Mouse (Mus musculus) limb, embryonic 10.5 days (tissue): ENCODE data around the gene Klk8. TPM values are rescaled to one million over a fixed set of nuclear protein-coding genes. Genes with fewer than 3 reads are reported as not detected.

Source experiments
- DNase-seq: peaks from one replicate; pipeline ENCODE4 v3.0.0-alpha.2; 2017; ENCODE audit warnings: low spot score
- H3K27ac ChIP-seq: fragments of 300-500 bp; sonication (generic); 2 replicates; pipeline ENCODE4 v1.5.1; 2016; ENCODE audit warnings: mild to moderate bottlenecking
- H3K27me3 ChIP-seq: fragments of 300-500 bp; sonication (generic); 2 replicates; pipeline ENCODE4 v1.6.1; 2016; ENCODE audit warnings: low read depth, mild to moderate bottlenecking; ENCODE audit not compliant: poor library complexity, severe bottlenecking
- H3K36me3 ChIP-seq: fragments of 300-500 bp; sonication (generic); 2 replicates; pipeline ENCODE4 v1.6.1; 2016; ENCODE audit warnings: mild to moderate bottlenecking, moderate library complexity
- H3K4me1 ChIP-seq: fragments of 300-500 bp; sonication (generic); 2 replicates; pipeline ENCODE4 v1.6.1; 2016
- H3K4me3 ChIP-seq: fragments of 300-500 bp; sonication (generic); 2 replicates; pipeline ENCODE4 v1.5.1; 2016; ENCODE audit warnings: mild to moderate bottlenecking, moderate library complexity
- H3K9me3 ChIP-seq: fragments of 300-500 bp; sonication (generic); replicated peaks from 2 replicates; pipeline ENCODE4 v1.6.1; 2016; ENCODE audit warnings: mild to moderate bottlenecking
- WGBS: fragments of 180-500 bp; shearing (Covaris S2); methylation state at CpG from one replicate; pipeline ENCODE4 v1.1.7; 2016; 5-methylcytosine and 5-hydroxymethylcytosine counted together
- polyA plus RNA-seq: library from polyadenylated mRNA; unstranded; fragments of >200 nt; fragmentation: Nextera tagmentation; extraction: Ambion mirVana; gene quantifications from 2 replicates; pipeline ENCODE4 v1.2.1, GENCODE M21; 2016

The Klk8 gene
- polyA plus RNA-seq, 1 experiment from 2014 or later = 13.7 TPM

DNA sequence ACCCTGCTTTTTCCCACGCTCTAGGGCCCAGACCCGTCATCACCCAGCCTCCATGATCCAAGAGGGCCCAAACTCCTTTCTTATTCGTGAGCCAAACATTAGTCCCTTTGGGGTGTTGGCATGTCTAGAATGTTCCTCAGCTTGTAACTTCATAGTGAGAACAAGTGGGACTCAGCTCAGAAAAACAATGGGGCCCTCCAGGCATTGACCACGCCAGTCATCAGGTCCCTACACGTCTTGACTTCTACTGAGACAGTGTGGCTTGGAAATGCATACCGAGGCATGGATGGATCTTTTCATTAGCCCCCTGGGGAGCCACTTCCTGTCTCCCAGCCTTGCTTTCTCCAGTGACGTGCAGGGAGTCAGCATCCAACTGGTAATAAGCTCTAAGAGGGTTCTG is 2.5 kb downstream of the Klk8 start:
- H3K27me3 ChIP-seq = peaks cover 41% of the 10 kb centered on the region
- H3K27ac ChIP-seq = no peak overlapping the region
- no peaks in the 10 kb centered on the region for H3K36me3 ChIP-seq
- peaks cover 16% of the 10 kb centered on the region for H3K4me1 ChIP-seq
- H3K9me3 ChIP-seq = no peaks in the 10 kb centered on the region
- no peak overlapping the region for H3K4me3 ChIP-seq
- 74% methylated on average over 7 of the region's 7 CpGs for WGBS
- DNase-seq = no peak

DNA sequence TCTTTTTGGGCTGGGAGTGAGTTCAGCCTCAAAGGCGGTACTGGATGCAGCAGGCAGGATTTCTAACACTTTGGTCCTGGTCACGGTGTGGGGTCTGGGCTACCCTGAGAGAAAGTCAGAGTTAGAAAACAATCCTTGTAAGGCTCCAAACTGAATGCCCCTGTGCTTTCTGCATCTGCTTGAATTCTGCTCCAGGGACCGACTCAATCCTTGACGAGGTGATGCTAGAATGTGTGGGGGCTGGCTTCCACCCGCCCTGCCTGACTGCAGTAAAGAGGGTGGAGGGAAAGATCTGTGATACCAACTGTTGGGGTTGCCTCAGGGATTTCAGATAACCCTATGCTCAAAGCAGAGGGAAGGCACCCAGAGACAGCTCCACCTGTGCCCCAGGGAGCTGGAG is 13.6 kb downstream of the Klk8 start, which contains the start of gene Klk7:
Gene Klk7, plus strand, starts transcription at position 301 of the 400 bp plus-strand sequence.
- Histone ChIP-seq H3K27me3 (no peaks in the 10 kb centered on the region), H3K27ac (no peak within 1 kb of the TSS), H3K9me3 (no peaks in the 10 kb centered on the region), H3K36me3 (no peaks in the 10 kb centered on the region), H3K4me1 (no peaks in the 10 kb centered on the region), H3K4me3 (no peak within 1 kb of the TSS)
- WGBS = 39% methylated on average over 5 of the region's 5 CpGs
- DNase-seq = no peak

DNA sequence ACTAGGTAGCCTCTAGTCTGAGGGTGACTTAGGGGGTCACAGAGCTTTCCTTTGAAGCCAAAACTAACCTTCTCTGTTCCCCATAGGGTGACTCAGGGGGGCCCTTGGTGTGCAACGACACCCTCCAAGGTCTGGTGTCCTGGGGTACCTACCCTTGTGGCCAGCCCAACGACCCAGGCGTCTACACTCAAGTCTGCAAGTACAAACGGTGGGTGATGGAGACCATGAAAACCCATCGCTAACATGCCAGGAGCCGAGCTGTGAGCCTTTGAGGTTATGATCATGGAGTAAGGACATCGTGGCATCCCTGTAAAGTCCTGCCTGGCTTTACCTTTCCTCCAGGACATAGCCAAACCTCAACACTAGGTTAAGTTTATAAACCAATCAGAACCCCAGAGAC is 17.8 kb downstream of the Klk8 start:
- H3K27me3 ChIP-seq = no peaks in the 10 kb centered on the region
- 88% methylated on average over 7 of the region's 7 CpGs for WGBS
- no peaks in the 10 kb centered on the region for H3K4me1 ChIP-seq
- no peaks in the 10 kb centered on the region for H3K36me3 ChIP-seq
- no peak for DNase-seq
- no peak overlapping the region for H3K27ac ChIP-seq
- H3K9me3 ChIP-seq = no peaks in the 10 kb centered on the region
- no peak overlapping the region for H3K4me3 ChIP-seq

DNA sequence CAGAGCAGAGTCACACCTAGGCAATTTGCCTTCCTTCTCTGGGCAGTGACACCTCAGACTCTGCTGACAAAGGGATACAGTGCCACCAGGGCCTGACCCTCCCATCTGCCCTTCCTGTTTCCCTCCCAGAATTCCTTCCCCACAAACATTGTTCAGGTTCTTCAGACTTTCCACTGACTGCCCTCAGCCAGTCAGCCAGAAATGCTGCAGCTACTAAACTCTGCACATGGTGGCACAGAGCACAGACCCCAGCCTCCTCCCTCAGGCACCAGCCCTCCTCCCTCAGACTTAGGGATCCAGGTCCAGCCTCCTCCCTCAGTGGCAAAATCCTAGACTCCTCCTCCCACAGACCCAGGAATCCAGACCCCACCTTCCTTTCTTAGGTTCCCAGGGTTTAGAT is 19.4 kb downstream of the Klk8 start:
- Histone ChIP-seq H3K27me3 (no peaks in the 10 kb centered on the region), H3K9me3 (no peaks in the 10 kb centered on the region), H3K36me3 (no peaks in the 10 kb centered on the region), H3K27ac (no peak overlapping the region), H3K4me3 (no peak overlapping the region), H3K4me1 (no peaks in the 10 kb centered on the region)
- DNase-seq = no peak

DNA sequence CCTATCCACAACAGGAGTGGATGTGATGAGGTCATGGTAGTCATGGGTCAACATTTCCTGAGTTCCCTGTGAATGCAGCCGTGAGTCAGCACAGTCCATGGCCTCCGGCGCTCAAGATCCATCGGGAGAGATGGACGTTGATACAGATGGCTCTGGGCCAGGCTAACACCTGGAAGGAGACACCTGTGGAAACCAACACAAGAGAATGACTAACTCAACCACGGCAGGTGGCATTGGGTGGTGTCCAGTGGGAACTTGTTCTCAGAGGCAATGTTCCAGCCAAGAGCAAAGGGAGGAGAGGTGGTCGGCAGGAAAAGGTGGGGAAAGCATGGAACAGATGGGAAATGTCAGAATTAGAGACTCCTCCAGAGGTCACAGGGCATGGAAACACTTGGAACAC is 24.2 kb downstream of the Klk8 start:
- WGBS = 94% methylated on average over 7 of the region's 7 CpGs
- H3K4me3 ChIP-seq = no peak overlapping the region
- H3K27ac ChIP-seq = no peak overlapping the region
- H3K27me3 ChIP-seq = no peaks in the 10 kb centered on the region
- no peaks in the 10 kb centered on the region for H3K36me3 ChIP-seq
- no peaks in the 10 kb centered on the region for H3K4me1 ChIP-seq
- no peaks in the 10 kb centered on the region for H3K9me3 ChIP-seq
- no peak for DNase-seq

DNA sequence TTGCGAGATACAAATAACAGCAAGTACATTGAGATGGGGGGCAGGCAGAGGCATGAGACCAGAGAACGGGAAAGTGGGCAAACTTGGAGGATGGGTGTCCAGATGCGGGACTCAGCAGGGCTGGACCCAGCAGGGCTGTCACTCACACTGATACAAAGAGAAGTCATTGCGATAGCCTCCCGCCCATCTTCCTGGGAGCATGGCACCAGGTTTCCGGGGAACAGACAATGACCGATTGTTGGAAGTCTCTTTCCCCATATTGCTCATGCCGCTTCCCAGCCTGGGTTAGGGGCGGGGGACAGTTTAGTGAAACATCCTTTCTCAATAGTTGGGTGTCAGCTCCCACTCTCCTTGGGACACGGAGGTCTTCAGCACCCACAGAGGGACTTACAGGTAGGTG is 26.8 kb downstream of the Klk8 start, which contains the start of gene Klk6:
Gene Klk6, plus strand, starts transcription at position 301 of the 400 bp plus-strand sequence.
- H3K36me3 ChIP-seq = no peaks in the 10 kb centered on the region
- no peaks in the 10 kb centered on the region for H3K4me1 ChIP-seq
- H3K9me3 ChIP-seq = no peaks in the 10 kb centered on the region
- H3K27me3 ChIP-seq = no peaks in the 10 kb centered on the region
- H3K4me3 ChIP-seq = no peak within 1 kb of the TSS
- 90% methylated on average over 10 of the region's 10 CpGs for WGBS
- no peak for DNase-seq
- no peak within 1 kb of the TSS for H3K27ac ChIP-seq

DNA sequence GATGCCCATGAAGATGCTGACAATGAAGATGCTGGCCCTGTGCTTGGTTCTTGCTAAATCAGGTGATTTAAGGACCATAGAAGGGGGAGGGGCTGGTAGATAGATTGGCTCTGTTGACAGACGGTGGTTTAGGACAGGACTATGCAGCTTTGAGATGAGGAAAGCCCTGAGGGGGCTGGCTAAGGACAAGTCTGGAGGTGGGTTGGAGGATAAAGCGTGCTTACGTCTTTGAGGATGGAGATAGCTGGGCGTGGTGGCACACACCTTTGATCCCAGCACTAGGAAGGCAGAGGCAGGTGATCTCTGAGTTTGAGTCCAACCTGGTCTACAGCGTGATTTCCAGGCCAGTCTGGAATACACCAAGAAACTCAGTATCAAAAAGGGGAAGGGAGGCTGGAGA is 28.7 kb downstream of the Klk8 start:
- H3K27me3 ChIP-seq = no peaks in the 10 kb centered on the region
- no peak overlapping the region for H3K4me3 ChIP-seq
- WGBS = 86% methylated on average over 5 of the region's 5 CpGs
- H3K36me3 ChIP-seq = no peaks in the 10 kb centered on the region
- H3K4me1 ChIP-seq = no peaks in the 10 kb centered on the region
- DNase-seq = no peak
- no peaks in the 10 kb centered on the region for H3K9me3 ChIP-seq
- no peak overlapping the region for H3K27ac ChIP-seq

DNA sequence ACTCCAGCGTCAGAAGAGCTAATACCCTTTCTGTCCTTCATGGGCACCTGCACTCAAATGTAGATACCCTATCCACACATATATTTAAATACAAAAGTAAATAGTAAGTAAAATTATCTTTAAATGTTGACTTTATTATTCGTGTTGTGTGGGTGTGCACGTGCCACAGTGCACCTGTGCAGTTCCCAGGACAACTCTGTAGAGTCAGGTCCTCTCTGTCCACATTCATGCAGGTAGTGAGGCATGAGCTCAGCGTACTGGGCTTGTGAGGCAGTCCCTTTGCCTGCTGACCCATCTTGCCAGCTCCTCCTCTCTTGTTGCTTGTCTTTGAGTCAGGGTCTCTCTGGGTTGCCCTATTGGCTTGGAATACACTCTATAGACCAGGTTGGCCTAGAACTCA is 30.3 kb downstream of the Klk8 start:
- 92% methylated on average over 4 of the region's 4 CpGs for WGBS

DNA sequence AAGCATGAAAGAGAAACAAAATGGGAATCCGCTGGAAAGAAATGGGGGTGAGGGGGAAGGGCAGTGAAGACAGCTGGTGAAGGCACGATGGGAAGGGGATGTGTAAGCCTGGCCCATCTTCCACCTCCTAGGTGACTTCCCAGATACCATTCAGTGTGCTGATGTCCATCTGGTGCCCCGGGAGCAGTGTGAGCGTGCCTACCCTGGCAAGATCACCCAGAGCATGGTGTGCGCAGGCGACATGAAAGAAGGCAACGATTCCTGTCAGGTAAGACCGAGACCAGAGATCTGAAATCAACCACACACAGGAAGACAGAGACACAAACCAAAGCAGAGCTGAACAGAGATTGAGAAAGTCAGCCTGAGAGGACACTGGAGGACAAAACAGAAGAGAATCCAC is 31.6 kb downstream of the Klk8 start:
- Histone ChIP-seq H3K4me1 (no peaks in the 10 kb centered on the region), H3K9me3 (no peaks in the 10 kb centered on the region), H3K36me3 (no peaks in the 10 kb centered on the region), H3K27ac (no peak overlapping the region), H3K27me3 (no peaks in the 10 kb centered on the region), H3K4me3 (no peak overlapping the region)
- DNase-seq = no peak
- whole genome bisulfite sequencing = 88% methylated on average over 8 of the region's 8 CpGs

More for the DNA sequence above, 30.3 kb downstream of the Klk8 start:
- H3K9me3 ChIP-seq = no peaks in the 10 kb centered on the region
- DNase-seq = no peak
- H3K27ac ChIP-seq = no peak overlapping the region
- H3K4me3 ChIP-seq = no peak overlapping the region
- H3K4me1 ChIP-seq = no peaks in the 10 kb centered on the region
- H3K27me3 ChIP-seq = no peaks in the 10 kb centered on the region
- H3K36me3 ChIP-seq = no peaks in the 10 kb centered on the region

DNA sequence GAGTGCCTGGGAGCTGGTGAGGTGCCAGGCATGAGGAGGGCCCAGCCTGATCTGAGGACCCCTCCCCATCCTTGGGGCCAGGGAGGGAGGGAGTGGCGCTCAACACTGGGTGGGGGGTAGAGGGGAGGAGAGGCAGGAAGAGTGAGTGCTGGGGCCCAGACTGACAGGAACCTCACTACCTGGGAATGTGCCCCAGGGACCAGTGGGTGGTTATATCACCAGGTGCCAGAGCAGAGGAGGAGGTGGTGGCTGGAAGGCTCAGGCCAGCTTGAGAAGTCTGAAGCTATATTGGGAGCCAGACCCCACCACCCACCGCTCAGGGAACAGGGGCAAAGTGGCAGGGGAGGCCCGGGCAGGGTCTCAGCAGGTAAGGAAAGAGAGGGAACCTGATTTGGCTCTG is 44.3 kb downstream of the Klk8 start, which contains the start of gene Klk5:
Gene Klk5, plus strand, starts transcription at position 271 of the 400 bp plus-strand sequence.
- WGBS = 52% methylated on average over 3 of the region's 3 CpGs
- H3K27me3 ChIP-seq = no peaks in the 10 kb centered on the region

DNA sequence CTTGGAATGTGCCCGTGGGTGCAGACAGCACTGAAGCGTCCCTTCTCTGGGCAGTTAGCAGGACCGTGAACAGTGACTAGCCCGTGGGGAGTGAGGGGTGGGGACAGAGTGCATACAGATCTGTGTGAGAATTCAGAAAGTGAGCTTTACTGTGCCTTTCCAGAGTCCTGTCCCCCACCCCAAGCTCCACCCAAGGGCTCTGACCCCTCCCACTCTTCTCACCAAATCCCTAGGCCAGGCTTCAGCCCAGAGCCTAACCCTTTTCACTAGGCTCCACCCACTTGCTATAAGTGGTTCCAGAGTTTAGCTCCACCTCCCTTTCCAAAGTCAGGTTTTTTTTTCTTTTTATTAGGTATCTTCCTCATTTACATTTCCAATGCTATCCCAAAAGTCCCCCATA is 46.4 kb downstream of the Klk8 start:
- H3K27me3 ChIP-seq = no peaks in the 10 kb centered on the region
- 93% methylated on average over 4 of the region's 4 CpGs for WGBS

More for the DNA sequence above, 44.3 kb downstream of the Klk8 start, which contains the start of gene Klk5:
- Histone ChIP-seq H3K36me3 (no peaks in the 10 kb centered on the region), H3K4me1 (no peaks in the 10 kb centered on the region), H3K4me3 (no peak within 1 kb of the TSS), H3K9me3 (no peaks in the 10 kb centered on the region), H3K27ac (no peak within 1 kb of the TSS)
- no peak for DNase-seq

DNA sequence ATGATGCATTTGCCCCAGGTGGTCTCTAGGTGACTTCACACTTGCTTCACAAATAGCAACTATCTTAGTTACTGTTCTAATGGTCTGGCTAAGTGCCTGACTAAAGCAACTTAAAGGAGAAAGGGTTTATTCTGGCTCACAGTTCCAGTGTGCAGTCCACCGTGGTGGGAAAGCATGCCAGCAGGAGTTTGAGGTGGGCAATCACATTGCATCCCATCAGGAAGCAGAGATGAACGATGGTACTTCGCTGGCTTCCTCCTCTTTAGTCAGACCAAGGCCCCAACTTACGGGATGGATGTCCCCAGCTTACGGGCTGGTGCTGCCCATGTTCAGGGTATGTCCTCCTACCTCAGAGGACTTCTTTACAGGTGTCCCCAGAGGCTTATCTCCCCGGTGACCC is 54.2 kb downstream of the Klk8 start:
- Histone ChIP-seq H3K27me3 (no peaks in the 10 kb centered on the region), H3K9me3 (no peaks in the 10 kb centered on the region), H3K4me3 (no peak overlapping the region), H3K36me3 (no peaks in the 10 kb centered on the region), H3K4me1 (no peaks in the 10 kb centered on the region), H3K27ac (no peak overlapping the region)
- DNase-seq = no peak
- WGBS = 90% methylated on average over 6 of the region's 6 CpGs

More for the DNA sequence above, 46.4 kb downstream of the Klk8 start:
- no peak for DNase-seq
- no peaks in the 10 kb centered on the region for H3K4me1 ChIP-seq
- H3K9me3 ChIP-seq = no peaks in the 10 kb centered on the region
- no peak overlapping the region for H3K27ac ChIP-seq
- H3K4me3 ChIP-seq = no peak overlapping the region
- H3K36me3 ChIP-seq = no peaks in the 10 kb centered on the region
